Mouse (Mus musculus) limb, embryonic 14.5 days (tissue): ENCODE results near the gene Limk1. TPM values are rescaled to one million over a fixed set of nuclear protein-coding genes. Genes with fewer than 3 reads are reported as not detected.

ENCODE experiments used
- ATAC-seq: fragments of 200-750 bp; cut with Nextera tagmentation; 2 replicates; pipeline ENCODE4 v1.8.0; 2017; ENCODE audit warnings: low read depth, moderate number of reproducible peaks, moderate TSS enrichment; ENCODE audit not compliant: low FRiP score
- DNase-seq: peaks from one replicate; pipeline ENCODE4 v3.0.0-alpha.2; 2015; ENCODE audit warnings: low spot score
- H3K27ac ChIP-seq: fragments of 300-500 bp; sonication (generic); replicated peaks from 2 replicates; pipeline ENCODE4 v1.5.1; 2014; ENCODE audit warnings: low read depth, mild to moderate bottlenecking, low read length, moderate library complexity, mixed read lengths
- H3K27me3 ChIP-seq: fragments of 300-500 bp; sonication (generic); 2 replicates; pipeline ENCODE4 v1.6.1; 2014; ENCODE audit warnings: low read length, mixed read lengths; ENCODE audit not compliant: control insufficient read depth, insufficient read depth
- H3K36me3 ChIP-seq: fragments of 300-500 bp; sonication (generic); 2 replicates; pipeline ENCODE4 v1.6.1; 2014; ENCODE audit warnings: mild to moderate bottlenecking, low read length, moderate library complexity, mixed read lengths; ENCODE audit not compliant: control insufficient read depth, insufficient read depth
- H3K4me1 ChIP-seq: fragments of 300-500 bp; sonication (generic); 2 replicates; pipeline ENCODE4 v1.6.1; 2014; ENCODE audit warnings: antibody characterized with exemption, low read length, mixed read lengths; ENCODE audit not compliant: control insufficient read depth, insufficient read depth
- H3K4me2 ChIP-seq: fragments of 300-500 bp; sonication (generic); replicated peaks from 2 replicates; pipeline ENCODE4 v1.6.1; 2014; ENCODE audit warnings: low read depth, mild to moderate bottlenecking, low read length, moderate library complexity; ENCODE audit not compliant: severe bottlenecking
- H3K4me3 ChIP-seq: fragments of 300-500 bp; sonication (generic); replicated peaks from 2 replicates; pipeline ENCODE4 v1.5.1; 2014; ENCODE audit warnings: low read length
- H3K9ac ChIP-seq: fragments of 300-500 bp; sonication (generic); 2 replicates; pipeline ENCODE4 v1.6.1; 2014; ENCODE audit warnings: mild to moderate bottlenecking, low read depth, low read length, moderate library complexity; ENCODE audit not compliant: severe bottlenecking
- H3K9me3 ChIP-seq: fragments of 300-500 bp; sonication (generic); 2 replicates; pipeline ENCODE4 v1.6.1; 2016; ENCODE audit warnings: low read length; ENCODE audit not compliant: control insufficient read depth
- POLR2A ChIP-seq: fragments of 200-500 bp; IDR thresholded peaks from 2 replicates; pipeline ENCODE4 v1.8.0; 2012; ENCODE audit warnings: inconsistent platforms, mild to moderate bottlenecking, moderate library complexity, borderline replicate concordance; ENCODE audit not compliant: insufficient read depth, insufficient read length; ENCODE audit errors: extremely low read depth
- WGBS: fragments of 180-500 bp; shearing (Covaris S2); extraction: QIAGEN DNeasy Blood & Tissue Kit; methylation state at CpG from one replicate; pipeline ENCODE4 v1.1.7; 2014; 5-methylcytosine and 5-hydroxymethylcytosine counted together
- polyA plus RNA-seq, 2 experiments: library from polyadenylated mRNA; depleted of rRNA in 1 of 2; stranded (reverse) in 1 of 2; unstranded in 1 of 2; fragments of >200 nt; fragmentation: Nextera tagmentation in 1 of 2; extraction: Ambion mirVana in 1 of 2; gene quantifications; 2 replicates each; pipeline versions ENCODE4 v1.2.1 to v1.2.3; 2012 to 2014

Gene Limk1
- polyA plus RNA-seq (2012; rRNA removed) (31.9 and 40.2 TPM in 2 replicates), polyA plus RNA-seq (2014; fragmentation: Nextera tagmentation; extraction: Ambion mirVana) (8.6 and 9.3 TPM in 2 replicates)

GRCm38 (mm10) chr5:134688086-134688717 lies at the start of gene Limk1:
Limk1 (minus strand) TSS chr5:134688598.
- H3K27ac ChIP-seq: peak within 1 kb of the TSS; percentile 68
- no peaks in the 10 kb centered on the region for H3K9me3 ChIP-seq
- H3K27me3 ChIP-seq: no peaks in the 10 kb centered on the region
- TF ChIP-seq POLR2A: 0 out of 2 replicates have a peak, but pooled peaks have one; percentile 11
- 2% methylated on average over 19 of the region's 69 CpGs for WGBS
- H3K4me3 ChIP-seq: peak within 1 kb of the TSS; percentile 88
- peak within 1 kb of the TSS; percentile 88 for H3K4me2 ChIP-seq
- no peak for DNase-seq
- peak; percentile 2; the same call in 1 of the 2 replicates for ATAC-seq
- H3K4me1 ChIP-seq: peaks cover 6% of the 10 kb centered on the region; the same call in 1 of the 2 replicates
- peaks cover 14% of the 10 kb centered on the region; the same call in 1 of the 2 replicates for H3K36me3 ChIP-seq
- H3K9ac ChIP-seq: peak within 1 kb of the TSS; percentile 74

GRCm38 (mm10) chr5:134734920-134735319 lies 46.5 kb upstream of the Limk1 start:
- TF ChIP-seq POLR2A: no peak
- H3K4me2 ChIP-seq: no peak overlapping the region
- no peak overlapping the region for H3K4me3 ChIP-seq
- ATAC-seq (no peak), DNase-seq (no peak)
- H3K9me3 ChIP-seq: no peaks in the 10 kb centered on the region
- peaks cover 11% of the 10 kb centered on the region for H3K36me3 ChIP-seq
- H3K27me3 ChIP-seq: no peaks in the 10 kb centered on the region
- no peak overlapping the region for H3K9ac ChIP-seq
- H3K27ac ChIP-seq: no peak overlapping the region
- 88% methylated on average over 2 of the region's 2 CpGs for WGBS
- H3K4me1 ChIP-seq: no peaks in the 10 kb centered on the region

GRCm38 (mm10) chr5:134734072-134734471 lies 45.7 kb upstream of the Limk1 start:
- TF ChIP-seq POLR2A: no peak
- Histone ChIP-seq H3K4me2 (no peak overlapping the region), H3K9me3 (no peaks in the 10 kb centered on the region), H3K9ac (no peak overlapping the region), H3K27me3 (no peaks in the 10 kb centered on the region), H3K4me3 (no peak overlapping the region), H3K36me3 (peaks cover 11% of the 10 kb centered on the region), H3K4me1 (peaks cover 1% of the 10 kb centered on the region; the same call in 1 of the 2 replicates), H3K27ac (no peak overlapping the region)
- ATAC-seq: no peak
- DNase-seq: no peak
- 68% methylated on average over 5 of the region's 5 CpGs for WGBS

GRCm38 (mm10) chr5:134733241-134733640 lies 44.8 kb upstream of the Limk1 start:
- H3K4me1 ChIP-seq: peaks cover 10% of the 10 kb centered on the region
- H3K36me3 ChIP-seq: peaks cover 8% of the 10 kb centered on the region
- TF ChIP-seq POLR2A: no peak
- no peak for DNase-seq
- H3K9me3 ChIP-seq: no peaks in the 10 kb centered on the region
- no peak overlapping the region for H3K4me2 ChIP-seq
- no peak overlapping the region for H3K27ac ChIP-seq
- ATAC-seq: no peak
- H3K27me3 ChIP-seq: no peaks in the 10 kb centered on the region
- no peak overlapping the region for H3K9ac ChIP-seq
- H3K4me3 ChIP-seq: no peak overlapping the region
- WGBS: 35% methylated on average over 4 of the region's 4 CpGs

GRCm38 (mm10) chr5:134729124-134729523 lies 40.7 kb upstream of the Limk1 start:
- Histone ChIP-seq H3K27ac (no peak overlapping the region), H3K9me3 (no peaks in the 10 kb centered on the region), H3K4me1 (peaks cover 13% of the 10 kb centered on the region), H3K4me2 (no peak overlapping the region), H3K4me3 (no peak overlapping the region), H3K9ac (no peak overlapping the region), H3K27me3 (no peaks in the 10 kb centered on the region), H3K36me3 (peaks cover 10% of the 10 kb centered on the region)
- ATAC-seq: no peak
- DNase-seq: no peak
- 90% methylated on average over 12 of the region's 12 CpGs for WGBS
- no peak for TF ChIP-seq POLR2A
